Mouse (Mus musculus): Measurements from ENCODE around the gene Znhit3.

The Znhit3 gene

DNA sequence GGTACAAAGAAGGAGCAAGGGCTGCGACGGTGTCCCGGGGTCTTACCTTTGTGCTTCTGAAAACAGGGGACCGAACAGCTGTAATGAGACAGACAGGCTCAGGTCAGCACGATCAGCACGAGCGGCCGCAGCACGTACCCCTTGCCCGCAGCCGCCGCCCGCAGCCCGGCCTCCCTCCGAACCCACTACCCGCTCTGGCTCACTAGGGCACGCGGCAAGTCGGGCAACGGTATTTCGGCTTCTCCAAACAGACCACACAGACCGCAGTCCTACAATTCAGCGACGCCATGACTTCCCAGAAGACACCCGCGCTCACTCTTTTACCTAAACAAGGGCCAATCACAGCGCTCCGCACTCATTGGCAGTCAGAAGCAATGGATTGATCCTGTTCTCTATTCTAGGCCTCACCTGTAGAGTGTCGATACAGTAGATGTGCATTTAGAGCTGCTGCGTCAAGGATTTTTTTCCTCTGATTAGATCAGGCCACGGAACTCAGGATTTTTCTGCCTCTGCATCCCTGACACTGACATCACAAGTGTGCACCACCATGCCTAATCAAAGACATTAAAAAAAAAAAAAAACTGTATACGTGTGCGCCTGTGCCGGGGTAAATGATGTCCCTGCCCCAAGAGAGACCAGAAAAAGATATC lies at the start of gene Znhit3:
TSS of gene Znhit3 (minus strand) at position 314 of the 650 bp plus-strand sequence.
- peak; percentile 75 for DNase-seq (ENCODE audit: low read depth, low spot score)

GRCm38 (mm10) chr11:84963556-84963955 lies 47.4 kb upstream of the Znhit3 start:
- no peak for DNase-seq (ENCODE audit: low read depth, low spot score)

GRCm38 (mm10) chr11:84962536-84962935 lies 46.4 kb upstream of the Znhit3 start:
- DNase-seq (ENCODE audit: low read depth, low spot score) = no peak

DNA sequence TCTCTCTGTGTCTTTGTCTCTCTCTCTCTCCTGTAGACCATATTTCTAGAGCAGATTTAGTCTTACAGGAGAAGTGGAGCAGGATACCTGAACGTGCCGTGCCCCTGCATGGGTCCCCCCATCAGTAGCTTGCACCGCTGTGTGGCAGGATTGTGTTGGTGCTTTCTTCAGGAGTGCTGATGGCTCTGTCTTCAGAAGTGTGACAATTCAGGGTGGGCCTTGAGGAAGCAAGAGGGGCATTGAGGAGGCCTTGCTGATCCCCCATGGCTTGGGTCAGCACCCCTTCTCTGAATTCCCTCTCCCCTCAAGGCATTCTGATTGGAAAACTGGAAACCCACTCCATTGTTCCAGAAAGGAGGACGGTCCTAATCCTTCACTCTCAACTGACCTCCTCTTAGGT lies 45.4 kb upstream of the Znhit3 start:
- no peak for DNase-seq (ENCODE audit: low read depth, low spot score)

GRCm38 (mm10) chr11:84960780-84961179 lies 44.6 kb upstream of the Znhit3 start:
- no peak for DNase-seq (ENCODE audit: low read depth, low spot score)

GRCm38 (mm10) chr11:84960291-84960690 lies 44.1 kb upstream of the Znhit3 start:
- DNase-seq (ENCODE audit: low read depth, low spot score) = no peak

DNA sequence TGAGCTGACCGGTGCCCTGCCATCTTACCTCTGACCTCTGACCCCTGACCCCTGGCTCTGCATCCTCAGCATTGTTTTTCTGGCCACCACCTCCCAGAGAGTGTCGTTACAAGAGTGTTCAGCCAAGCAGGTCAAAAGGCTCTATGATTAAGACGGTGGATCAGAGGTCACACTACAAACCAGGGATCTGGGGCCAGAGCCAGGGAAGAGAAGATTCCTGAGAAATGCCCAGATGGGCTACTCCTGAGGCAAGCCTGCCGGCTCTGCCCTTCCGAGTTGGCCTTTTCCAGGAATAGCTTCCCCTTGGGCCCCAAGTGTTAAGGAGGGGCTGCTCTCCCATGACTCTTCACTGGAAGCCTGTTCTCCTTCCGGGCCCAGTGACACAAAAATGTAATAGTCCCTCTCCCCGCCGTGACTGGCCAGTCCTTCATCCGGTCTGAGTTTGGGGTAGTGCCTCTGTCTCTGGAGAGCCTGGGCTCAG lies 43.6 kb upstream of the Znhit3 start:
- DNase-seq (ENCODE audit: low read depth, low spot score) = no peak

GRCm38 (mm10) chr11:84959181-84959580 lies 43.0 kb upstream of the Znhit3 start:
- DNase-seq (ENCODE audit: low read depth, low spot score) = no peak

- no peak for DNase-seq (ENCODE audit: low read depth, low spot score)
Observed at GRCm38 (mm10) chr11:84958271-84958630, 42.1 kb upstream of the Znhit3 start.

DNA sequence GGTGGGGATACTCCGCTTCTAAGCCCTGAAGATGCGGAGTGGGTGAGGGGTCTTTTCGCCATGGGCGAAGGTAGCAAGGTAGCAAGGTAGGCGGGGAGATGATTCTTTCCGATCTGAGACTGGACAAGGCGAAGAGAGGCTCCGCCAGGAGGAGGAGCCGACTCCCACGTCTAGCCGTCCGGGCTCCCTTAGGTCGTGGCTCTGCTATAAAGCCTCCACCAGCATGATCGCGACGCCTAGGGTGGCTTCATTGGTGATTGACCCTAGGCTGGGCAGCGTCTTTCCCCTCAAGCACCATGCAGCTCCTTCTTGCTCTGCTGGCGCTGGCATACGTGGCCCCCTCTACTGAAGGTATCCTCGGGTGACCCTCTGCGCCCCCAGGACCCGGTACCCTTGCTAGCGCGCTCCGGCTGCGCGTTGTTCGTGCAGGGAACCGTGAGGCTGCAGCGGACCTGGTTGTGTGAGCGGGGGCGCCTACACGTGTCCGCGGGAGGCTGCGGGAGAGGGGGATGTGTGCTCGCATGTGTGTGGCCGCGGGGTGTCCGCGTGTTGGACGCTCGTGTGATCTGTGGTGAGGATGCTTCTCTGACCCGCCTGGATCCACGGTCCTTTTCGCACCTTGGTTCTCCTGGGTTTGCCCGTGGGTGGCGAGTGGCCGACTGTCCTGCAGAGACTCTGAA lies 41.6 kb upstream of the Znhit3 start, which contains the start of gene Car4:
TSS of gene Car4 (plus strand) at position 196 of the 680 bp plus-strand sequence.
- DNase-seq (ENCODE audit: low read depth, low spot score) = no peak

DNA sequence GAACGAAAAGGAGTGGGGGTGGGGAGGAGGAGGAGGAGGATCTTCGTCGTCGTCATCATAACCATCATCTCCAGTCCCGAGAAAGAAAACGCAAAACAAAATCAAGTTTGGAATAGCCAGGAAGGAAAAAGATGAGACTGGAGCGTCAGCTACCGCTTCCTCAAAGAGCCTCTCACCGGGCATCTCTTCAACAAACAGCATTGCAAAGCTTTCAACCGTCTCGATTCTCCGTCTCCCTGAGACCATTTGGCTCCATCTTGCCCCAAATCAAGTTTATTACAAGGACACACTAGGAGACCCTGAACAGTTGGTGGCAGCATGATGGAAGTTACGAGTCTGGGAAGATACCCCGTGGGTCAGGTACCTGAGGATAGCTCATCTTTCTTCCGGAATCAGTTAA lies 41.0 kb upstream of the Znhit3 start:
- no peak for DNase-seq (ENCODE audit: low read depth, low spot score)

DNA sequence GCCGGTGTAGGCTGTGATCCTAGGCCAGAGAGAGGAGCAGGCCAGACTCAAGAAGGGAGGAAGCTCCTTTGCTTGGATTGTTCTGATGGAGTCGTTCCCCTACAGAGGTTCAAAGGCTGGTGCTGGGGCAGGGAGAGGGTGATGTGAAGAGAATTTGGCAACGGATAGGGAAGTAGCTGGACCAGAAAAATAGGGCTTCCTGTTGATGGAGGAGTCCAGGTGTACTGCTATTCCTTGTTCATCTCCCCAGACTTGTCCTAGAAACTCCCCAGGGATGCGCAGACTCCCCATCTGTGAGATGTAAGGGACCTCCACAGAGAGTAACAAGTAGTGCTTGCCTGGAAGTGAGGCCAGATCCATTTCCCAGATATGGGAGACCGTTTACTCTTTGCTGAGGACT lies 40.2 kb upstream of the Znhit3 start:
- no peak for DNase-seq (ENCODE audit: low read depth, low spot score)

DNA sequence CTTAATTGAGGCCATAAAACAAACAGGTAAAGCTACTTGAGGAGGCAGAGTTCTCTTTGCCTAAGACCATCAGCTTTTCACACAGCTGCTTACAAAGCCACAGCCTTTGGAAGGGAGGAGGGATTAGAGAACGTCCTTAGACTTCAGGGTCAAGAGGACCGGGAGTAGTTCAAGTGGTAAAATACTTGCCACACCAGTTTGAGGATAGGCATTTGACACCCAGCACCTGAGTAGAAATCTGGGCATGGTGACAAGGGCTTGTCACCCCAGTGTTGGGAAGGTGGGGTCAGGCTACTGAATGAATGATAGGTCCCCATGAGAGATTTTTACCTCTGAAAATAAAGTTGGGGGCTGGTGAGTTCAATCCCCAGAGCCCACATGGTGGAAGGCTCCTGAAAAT lies 36.4 kb upstream of the Znhit3 start:
- no peak for DNase-seq (ENCODE audit: low read depth, low spot score)

GRCm38 (mm10) chr11:84948526-84948925 lies 32.4 kb upstream of the Znhit3 start:
- no peak for DNase-seq (ENCODE audit: low read depth, low spot score)

GRCm38 (mm10) chr11:84948114-84948513 lies 31.9 kb upstream of the Znhit3 start:
- DNase-seq (ENCODE audit: low read depth, low spot score) = no peak

GRCm38 (mm10) chr11:84947206-84947605 lies 31.0 kb upstream of the Znhit3 start:
- DNase-seq (ENCODE audit: low read depth, low spot score) = no peak

DNA sequence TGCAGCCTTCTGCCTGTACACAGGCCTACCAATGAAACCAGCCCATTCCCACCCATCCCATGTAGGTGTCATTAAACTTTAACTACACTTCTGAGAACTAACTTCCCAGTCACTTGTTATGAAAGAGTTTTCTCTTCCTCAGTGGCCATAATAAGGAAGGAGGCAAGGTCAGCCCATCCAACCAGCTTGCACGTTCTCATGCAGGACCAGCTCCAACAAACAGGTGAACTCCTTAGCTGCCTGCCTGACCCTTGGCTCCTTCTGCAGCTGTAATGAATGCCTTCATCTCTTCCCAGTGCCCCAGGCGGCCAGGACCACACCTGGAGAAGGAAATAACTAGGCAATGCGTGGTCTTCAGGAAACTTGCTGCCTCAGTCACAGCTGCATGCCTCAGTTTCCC lies 29.7 kb upstream of the Znhit3 start:
- no peak for DNase-seq (ENCODE audit: low read depth, low spot score)

DNA sequence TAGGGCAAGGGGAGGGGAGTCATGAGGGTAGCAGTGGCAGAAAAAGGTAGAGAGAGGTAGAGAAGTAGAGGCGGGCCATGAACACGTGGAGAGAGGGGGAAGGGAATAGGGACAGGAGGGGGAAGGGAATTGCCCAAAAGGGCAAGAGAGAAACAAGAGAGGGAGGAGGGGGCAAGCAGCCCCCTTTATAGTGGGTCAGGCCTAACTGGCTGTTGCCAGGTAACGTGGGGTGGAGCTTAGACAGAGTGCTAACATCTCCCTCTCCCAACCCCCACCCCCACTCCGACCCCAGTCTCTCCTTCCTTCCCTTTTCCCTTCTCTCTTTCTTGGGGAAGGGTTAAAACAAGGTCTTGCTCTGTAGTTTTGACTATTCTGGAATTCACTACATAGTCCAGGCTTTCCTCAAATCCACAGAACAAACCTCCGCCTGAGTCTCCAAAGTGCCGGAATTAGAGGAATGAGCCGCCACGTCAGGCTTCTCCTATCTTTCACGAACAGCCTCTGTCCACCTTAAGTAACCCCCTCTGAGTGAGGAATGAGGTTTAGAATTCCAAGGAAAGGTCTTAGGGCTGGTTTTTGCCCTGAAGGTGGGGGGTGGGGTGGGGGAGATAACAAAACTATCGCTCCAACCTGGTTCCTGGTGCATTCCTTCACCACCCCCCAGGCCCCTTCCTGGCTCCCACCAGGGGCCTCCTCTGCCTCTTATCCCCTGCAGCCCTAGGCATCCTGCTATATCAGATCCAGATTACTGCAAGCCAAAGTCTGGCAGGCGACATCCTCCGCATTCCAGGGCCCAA lies 28.7 kb upstream of the Znhit3 start:
- no peak for DNase-seq (ENCODE audit: low read depth, low spot score)

- no peak for DNase-seq (ENCODE audit: low read depth, low spot score)
Observed at GRCm38 (mm10) chr11:84943948-84944347, 27.8 kb upstream of the Znhit3 start.

GRCm38 (mm10) chr11:84940140-84940539 lies 24.0 kb upstream of the Znhit3 start:
- no peak for DNase-seq (ENCODE audit: low read depth, low spot score)

- no peak for DNase-seq (ENCODE audit: low read depth, low spot score)
Observed at GRCm38 (mm10) chr11:84939508-84940053, 23.4 kb upstream of the Znhit3 start.

- no peak for DNase-seq (ENCODE audit: low read depth, low spot score)
Observed at GRCm38 (mm10) chr11:84932261-84932660, 16.1 kb upstream of the Znhit3 start.
